Mouse (Mus musculus) Patski (cell line): ENCODE measurements around the gene Klf15. TPM values are rescaled to one million over a fixed set of nuclear protein-coding genes. Genes with fewer than 3 reads are reported as not detected.

Experiments
- ATAC-seq: fragments of 100-300 bp; one replicate; pipeline ENCODE4 v1.8.0; 2021
- CTCF ChIA-PET: fragments of 350-600 bp; sonication (Branson Sonifier 250); formaldehyde crosslinking; loops from one replicate; lab custom pipeline; 2022; ENCODE audit warnings: inconsistent platforms; lab: Charles Lee
- POLR2A ChIA-PET: fragments of 350-600 bp; sonication (Branson Sonifier 250); formaldehyde crosslinking; loops from one replicate; lab custom pipeline; 2022; ENCODE audit warnings: antibody characterized with exemption, inconsistent platforms; lab: Charles Lee
- DNase-seq: peaks from one replicate; pipeline ENCODE4 v3.0.0-alpha.2; 2011; ENCODE audit warnings: low read depth, low spot score
- H3K27me3 ChIP-seq: fragments of 371-371 bp; one replicate; pipeline ENCODE4 v1.5.1; 2021
- CTCF ChIP-seq: fragments of 100-300 bp; IDR thresholded peaks from one replicate; pipeline ENCODE4 v1.5.1; 2021
- in situ Hi-C: fragments of 300-500 bp; cut with MboI; formaldehyde crosslinking; loops from 3 replicates; pipeline ENCODE4 v1.11.1; 2018; ENCODE audit warnings: low pct_unique_long_range_greater_than_20kb, mixed read lengths
- polyA plus RNA-seq: library from polyadenylated mRNA; unstranded; gene quantifications from one replicate; pipeline ENCODE4 v1.2.3, GENCODE M21; 2021

Klf15 gene
- polyA plus RNA-seq, 1 experiment from 2014 or later, result 8.8 TPM

- ChIA-PET CTCF (interaction anchor here (0.7 to 4.5 kb wide), 8 partner anchors 21 to 836 kb away, joined by 3 to 16 read pairs (median 4); no protein-coding TSS in a partner anchor), POLR2A (no interaction called here)
- ATAC-seq (peak; percentile 88), DNase-seq (no peak)
- H3K27me3 ChIP-seq, result no peaks in the 10 kb centered on the region
- in situ Hi-C loops, result loop anchor here (10.0 kb wide), 1 partner anchor 80 kb away; no protein-coding TSS in a partner anchor
- peak; percentile 91 for TF ChIP-seq CTCF
These were observed 52.6 kb downstream of the Klf15 start for GRCm38 (mm10) chr6:90514883-90515405.

DNA sequence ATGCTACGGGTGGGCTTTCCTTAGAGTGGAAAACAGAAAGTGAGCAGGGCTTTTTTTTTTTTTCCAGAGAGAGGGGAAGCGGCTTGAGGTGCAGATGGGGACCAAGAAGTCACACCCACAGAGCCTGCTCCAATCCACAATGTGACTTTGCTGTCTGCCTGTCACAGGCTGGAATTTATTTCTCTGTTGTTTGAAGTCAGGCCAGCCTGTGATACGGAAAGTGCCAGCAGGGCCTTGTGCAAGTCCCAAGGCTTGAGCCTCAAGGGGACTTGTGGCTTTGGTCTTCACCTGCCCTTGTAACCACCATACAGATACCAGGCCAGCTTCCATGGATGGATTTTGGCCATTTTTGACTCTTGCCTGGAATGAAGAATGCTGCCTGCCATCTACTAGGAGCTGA lies 56.5 kb downstream of the Klf15 start:
- ChIA-PET POLR2A (interaction anchor here (1.2 kb wide), 1 partner anchor 57 kb away, joined by 3 read pairs; no protein-coding TSS in a partner anchor), CTCF (no interaction called here)
- H3K27me3 ChIP-seq, result peaks cover 5% of the 10 kb centered on the region
- DNase-seq (no peak), ATAC-seq (no peak)
- in situ Hi-C loops, result loop anchor here (10.0 kb wide), 1 partner anchor 84 kb away; no protein-coding TSS in a partner anchor
- TF ChIP-seq CTCF, result no peak

- ATAC-seq (no peak), DNase-seq (no peak)
- POLR2A ChIA-PET, result interaction anchor here (1.2 kb wide), 1 partner anchor 56 kb away, joined by 3 read pairs; no protein-coding TSS in a partner anchor
- CTCF ChIA-PET, result no interaction called here
- TF ChIP-seq CTCF, result no peak
- peaks cover 5% of the 10 kb centered on the region for H3K27me3 ChIP-seq
- in situ Hi-C loops, result loop anchor here (10.0 kb wide), 1 partner anchor 85 kb away; no protein-coding TSS in a partner anchor
These were observed 57.0 kb downstream of the Klf15 start for GRCm38 (mm10) chr6:90519375-90519774.

Other genes with a start within 250 kb of the Klf15 start
- gene Vmn1r53, start 238.1 kb upstream of the Klf15 start, polyA plus RNA-seq, result not detected
- gene Vmn1r54, start 216.3 kb upstream of the Klf15 start, polyA plus RNA-seq, result not detected
- gene BC048671, start 161.4 kb upstream of the Klf15 start, polyA plus RNA-seq, result not detected
- 0.14 TPM for gene Chst13, start 137.4 kb upstream of the Klf15 start, polyA plus RNA-seq
- 0.39 TPM for gene Uroc1, start 129.3 kb upstream of the Klf15 start, polyA plus RNA-seq
- 39.8 TPM for gene Zxdc, start 93.1 kb upstream of the Klf15 start, polyA plus RNA-seq
- 6.1 TPM for gene Cfap100, start 33.8 kb upstream of the Klf15 start, polyA plus RNA-seq
- gene Aldh1l1, start 23.9 kb downstream of the Klf15 start, polyA plus RNA-seq, result 0.62 TPM
- gene Slc41a3, start 142.1 kb downstream of the Klf15 start, polyA plus RNA-seq, result 9.1 TPM